Mouse (Mus musculus): ENCODE results near the gene A230072I06Rik. TPM values are rescaled to one million over a fixed set of nuclear protein-coding genes. Genes with fewer than 3 reads are reported as not detected.

A230072I06Rik gene
- polyA plus RNA-seq, 1 experiment from 2014 or later: not detected

DNA sequence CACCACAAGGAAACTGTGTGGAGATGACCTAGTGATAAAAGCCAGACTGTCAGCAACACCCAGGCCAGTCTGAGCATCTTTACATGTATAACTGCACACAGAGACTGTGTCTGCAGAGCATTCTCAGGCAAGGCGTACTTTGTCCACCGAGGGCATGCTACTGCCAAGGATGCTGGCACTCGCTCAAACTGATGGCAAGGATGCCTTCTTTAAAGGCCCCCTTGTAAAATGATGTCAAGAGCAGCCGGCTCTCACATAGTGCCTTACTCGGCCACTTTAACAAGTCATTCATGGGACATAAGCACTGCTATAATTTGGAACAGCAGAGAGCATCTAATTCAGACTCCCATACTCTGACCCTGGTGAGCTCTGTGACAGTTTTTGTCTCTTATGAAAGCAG, 36.6 kb downstream of the A230072I06Rik start:
- Histone ChIP-seq H3K36me3 (replicated peaks; ENCODE audit: insufficient read depth, low read length) (no peaks in the 10 kb centered on the region), H3K27ac (ENCODE audit: low read depth) (no peak overlapping the region), H3K9ac (replicated peaks) (no peak overlapping the region), H3K4me3 (ENCODE audit: low read depth, low read length) (no peak overlapping the region), H3K27me3 (ENCODE audit: insufficient read depth, low read length) (peaks cover 7% of the 10 kb centered on the region; the same call in 1 of the 2 replicates), H3K4me2 (ENCODE audit: low read depth, low read length) (no peak overlapping the region), H3K4me1 (ENCODE audit: insufficient read depth) (no peaks in the 10 kb centered on the region), H3K9me3 (ENCODE audit: low read length) (no peaks in the 10 kb centered on the region)
- 72% methylated on average over 5 of the region's 5 CpGs for WGBS (ENCODE audit: insufficient replicate concordance)
- no peak for TF ChIP-seq EP300 (IDR thresholded peaks at IDR 0.05; ENCODE audit: low read depth)
- no peak for TF ChIP-seq CTCF (IDR thresholded peaks at IDR 0.05; ENCODE audit: low read depth)
- DNase-seq (no peak), ATAC-seq (no peak)

DNA sequence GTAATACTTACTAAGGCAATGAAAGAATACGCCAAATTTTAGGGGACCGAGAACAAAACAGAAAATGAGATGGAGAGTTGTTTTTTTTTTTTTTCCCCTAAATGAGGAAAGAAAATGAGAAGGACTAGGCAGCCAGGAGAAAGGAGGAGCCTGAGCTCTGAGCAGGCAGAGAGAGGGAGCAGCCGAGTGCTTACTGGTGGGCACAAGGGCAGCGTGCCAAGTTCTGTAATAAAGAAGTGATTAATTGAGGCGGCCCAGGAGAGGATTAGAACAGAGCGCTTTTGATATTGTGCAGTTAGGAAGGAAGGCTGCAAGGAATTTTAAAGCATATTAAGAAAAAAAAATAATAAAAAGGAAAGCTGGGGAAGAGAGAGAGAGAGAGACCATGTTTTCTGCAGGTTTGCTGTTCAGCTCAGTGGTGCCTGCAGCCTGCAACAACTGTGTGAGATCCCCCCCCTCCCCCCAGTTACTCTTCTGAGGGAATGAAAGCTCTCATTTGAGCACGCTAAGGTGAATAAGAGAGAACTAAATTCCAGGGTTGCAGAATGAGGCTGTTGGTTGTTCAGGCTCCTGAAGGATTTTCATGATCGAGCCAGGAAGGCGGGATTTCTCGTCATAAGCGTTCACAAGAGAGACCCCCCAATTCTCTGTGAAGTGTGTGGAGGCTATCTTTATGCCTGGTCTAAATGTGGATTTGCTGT, 41.3 kb downstream of the A230072I06Rik start:
- no peak for ATAC-seq
- TF ChIP-seq EP300 (IDR thresholded peaks at IDR 0.05; ENCODE audit: low read depth) (no peak), CTCF (IDR thresholded peaks at IDR 0.05; ENCODE audit: low read depth) (no peak)
- Histone ChIP-seq H3K9me3 (ENCODE audit: low read length) (no peaks in the 10 kb centered on the region), H3K27me3 (ENCODE audit: insufficient read depth, low read length) (peaks cover 8% of the 10 kb centered on the region; the same call in 1 of the 2 replicates), H3K4me1 (ENCODE audit: insufficient read depth) (no peaks in the 10 kb centered on the region), H3K27ac (ENCODE audit: low read depth) (no peak overlapping the region), H3K36me3 (replicated peaks; ENCODE audit: insufficient read depth, low read length) (no peaks in the 10 kb centered on the region), H3K4me3 (ENCODE audit: low read depth, low read length) (no peak overlapping the region), H3K4me2 (ENCODE audit: low read depth, low read length) (no peak overlapping the region), H3K9ac (replicated peaks) (no peak overlapping the region)
- DNase-seq: no peak
- WGBS (ENCODE audit: insufficient replicate concordance): 74% methylated on average over 11 of the region's 11 CpGs

DNA sequence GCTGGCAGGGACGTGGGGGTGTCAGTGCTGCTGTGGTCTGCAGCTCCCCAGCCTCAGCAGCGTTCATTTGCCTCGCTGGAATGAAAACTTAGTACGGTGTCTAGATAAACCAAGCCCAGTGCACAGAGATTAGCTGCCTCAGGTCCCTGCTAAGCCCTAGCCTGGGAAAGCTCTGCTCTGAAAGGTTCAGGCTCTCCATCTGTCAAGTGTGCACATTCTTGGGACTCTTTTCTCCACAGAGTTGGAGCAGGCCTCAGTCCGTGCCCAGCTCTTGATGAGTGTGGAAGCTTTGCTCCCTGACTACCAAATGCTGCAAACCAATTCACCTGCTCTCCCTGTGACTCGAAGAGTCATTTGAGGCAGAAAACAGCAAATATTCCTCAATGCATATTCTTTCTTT, 43.5 kb downstream of the A230072I06Rik start:
- H3K9me3 ChIP-seq (ENCODE audit: low read length): no peaks in the 10 kb centered on the region
- DNase-seq (no peak), ATAC-seq (no peak)
- no peak for TF ChIP-seq CTCF (IDR thresholded peaks at IDR 0.05; ENCODE audit: low read depth)
- TF ChIP-seq EP300 (IDR thresholded peaks at IDR 0.05; ENCODE audit: low read depth): no peak
- H3K27me3 ChIP-seq (ENCODE audit: insufficient read depth, low read length): 0 out of 2 replicates have a peak, but pooled peaks cover 8% of the 10 kb centered on the region
- no peak overlapping the region for H3K4me2 ChIP-seq (ENCODE audit: low read depth, low read length)
- H3K4me3 ChIP-seq (ENCODE audit: low read depth, low read length): no peak overlapping the region
- H3K9ac ChIP-seq (replicated peaks): no peak overlapping the region
- 67% methylated on average over 6 of the region's 6 CpGs for WGBS (ENCODE audit: insufficient replicate concordance)
- H3K4me1 ChIP-seq (ENCODE audit: insufficient read depth): no peaks in the 10 kb centered on the region
- H3K27ac ChIP-seq (ENCODE audit: low read depth): no peak overlapping the region
- no peaks in the 10 kb centered on the region for H3K36me3 ChIP-seq (replicated peaks; ENCODE audit: insufficient read depth, low read length)

DNA sequence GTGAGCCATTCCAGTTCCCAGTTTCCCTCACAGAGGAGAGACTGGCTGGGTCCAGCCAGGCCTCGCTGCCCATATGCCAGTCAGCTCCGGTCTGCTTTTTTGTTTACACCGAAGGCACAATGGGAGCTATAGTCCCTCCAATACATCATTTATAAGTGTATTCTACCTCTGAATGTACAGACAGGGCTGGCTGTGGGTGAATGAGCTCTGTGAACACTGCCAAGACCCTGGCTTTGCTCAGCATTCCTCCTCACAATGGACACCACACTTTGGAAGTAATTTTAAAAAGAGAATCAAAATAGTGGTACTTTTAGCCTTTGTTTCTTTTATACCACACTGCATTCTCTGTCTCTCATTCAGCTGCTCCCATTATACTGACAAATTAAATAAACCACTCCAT, 44.6 kb downstream of the A230072I06Rik start:
- H3K4me2 ChIP-seq (ENCODE audit: low read depth, low read length): no peak overlapping the region
- no peaks in the 10 kb centered on the region for H3K36me3 ChIP-seq (replicated peaks; ENCODE audit: insufficient read depth, low read length)
- no peak for ATAC-seq
- H3K27me3 ChIP-seq (ENCODE audit: insufficient read depth, low read length): 0 out of 2 replicates have a peak, but pooled peaks cover 8% of the 10 kb centered on the region
- 85% methylated on average over 3 of the region's 3 CpGs for WGBS (ENCODE audit: insufficient replicate concordance)
- DNase-seq: no peak
- no peak overlapping the region for H3K4me3 ChIP-seq (ENCODE audit: low read depth, low read length)
- H3K9me3 ChIP-seq (ENCODE audit: low read length): no peaks in the 10 kb centered on the region
- no peaks in the 10 kb centered on the region for H3K4me1 ChIP-seq (ENCODE audit: insufficient read depth)
- TF ChIP-seq EP300 (IDR thresholded peaks at IDR 0.05; ENCODE audit: low read depth) (no peak), CTCF (IDR thresholded peaks at IDR 0.05; ENCODE audit: low read depth) (no peak)
- no peak overlapping the region for H3K9ac ChIP-seq (replicated peaks)
- no peak overlapping the region for H3K27ac ChIP-seq (ENCODE audit: low read depth)

DNA sequence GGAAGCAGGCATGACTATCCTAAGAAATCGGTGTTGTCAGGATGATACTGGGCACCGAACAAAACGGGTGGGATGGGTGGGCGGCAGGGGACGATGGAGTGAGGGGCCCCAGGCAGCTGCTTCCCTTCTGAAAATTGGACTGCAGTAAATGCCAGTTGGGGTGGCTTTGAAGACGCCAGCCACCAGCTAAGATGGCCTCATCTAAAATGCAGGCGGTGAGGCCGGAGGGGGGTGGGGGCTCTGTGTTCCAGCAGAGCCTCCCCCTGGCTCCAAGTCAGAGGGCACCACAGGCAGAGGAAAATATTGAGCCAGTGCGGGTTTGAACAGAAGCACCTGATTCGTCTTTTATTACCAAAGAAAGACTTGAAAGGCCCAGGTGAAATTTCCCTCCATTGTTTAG, 45.9 kb downstream of the A230072I06Rik start:
- 0 out of 2 replicates have a peak, but pooled peaks cover 8% of the 10 kb centered on the region for H3K27me3 ChIP-seq (ENCODE audit: insufficient read depth, low read length)
- DNase-seq (no peak), ATAC-seq (no peak)
- H3K9ac ChIP-seq (replicated peaks): no peak overlapping the region
- no peak overlapping the region for H3K4me2 ChIP-seq (ENCODE audit: low read depth, low read length)
- 65% methylated on average over 10 of the region's 10 CpGs for WGBS (ENCODE audit: insufficient replicate concordance)
- H3K4me1 ChIP-seq (ENCODE audit: insufficient read depth): no peaks in the 10 kb centered on the region
- H3K9me3 ChIP-seq (ENCODE audit: low read length): no peaks in the 10 kb centered on the region
- H3K36me3 ChIP-seq (replicated peaks; ENCODE audit: insufficient read depth, low read length): no peaks in the 10 kb centered on the region
- no peak overlapping the region for H3K27ac ChIP-seq (ENCODE audit: low read depth)
- TF ChIP-seq CTCF (IDR thresholded peaks at IDR 0.05; ENCODE audit: low read depth): no peak
- TF ChIP-seq EP300 (IDR thresholded peaks at IDR 0.05; ENCODE audit: low read depth): no peak
- H3K4me3 ChIP-seq (ENCODE audit: low read depth, low read length): no peak overlapping the region

DNA sequence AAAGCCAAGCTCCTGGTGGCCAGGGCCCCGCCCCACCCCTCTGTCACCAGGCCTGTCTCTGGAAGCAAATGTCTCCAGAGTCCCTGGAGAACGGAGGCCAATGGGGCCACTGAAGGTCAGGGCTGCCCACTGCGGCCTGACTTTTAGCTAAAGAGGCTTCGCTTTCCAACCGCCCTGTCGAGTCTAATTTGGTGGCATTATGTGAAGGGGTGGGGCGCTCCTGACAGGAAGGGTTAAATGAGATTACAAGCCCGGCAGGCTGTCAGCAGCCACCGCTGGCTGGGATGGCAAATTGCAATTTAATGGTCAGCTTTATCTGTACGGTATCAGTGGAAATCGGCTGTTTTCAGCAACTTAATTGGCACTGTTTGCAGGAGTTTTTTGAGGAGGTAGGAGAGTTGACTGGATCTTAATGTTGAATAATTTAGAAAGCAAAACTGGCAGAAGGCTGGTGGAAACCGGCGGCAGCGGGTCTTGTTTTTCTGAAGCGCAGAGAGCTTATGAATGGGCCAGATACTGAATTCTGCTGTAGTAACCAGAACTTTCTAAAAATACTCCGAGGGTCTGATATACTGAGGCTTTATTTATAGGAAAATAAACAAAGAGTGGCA, 46.5 kb downstream of the A230072I06Rik start:
- H3K9ac ChIP-seq (replicated peaks): no peak overlapping the region
- 35% methylated on average over 16 of the region's 16 CpGs for WGBS (ENCODE audit: insufficient replicate concordance)
- H3K4me3 ChIP-seq (ENCODE audit: low read depth, low read length): no peak overlapping the region
- no peak overlapping the region for H3K4me2 ChIP-seq (ENCODE audit: low read depth, low read length)
- H3K9me3 ChIP-seq (ENCODE audit: low read length): no peaks in the 10 kb centered on the region
- no peaks in the 10 kb centered on the region for H3K36me3 ChIP-seq (replicated peaks; ENCODE audit: insufficient read depth, low read length)
- DNase-seq: no peak
- TF ChIP-seq EP300 (IDR thresholded peaks at IDR 0.05; ENCODE audit: low read depth) (no peak), CTCF (IDR thresholded peaks at IDR 0.05; ENCODE audit: low read depth) (no peak)
- H3K27me3 ChIP-seq (ENCODE audit: insufficient read depth, low read length): 0 out of 2 replicates have a peak, but pooled peaks cover 8% of the 10 kb centered on the region
- no peak overlapping the region for H3K27ac ChIP-seq (ENCODE audit: low read depth)
- no peak for ATAC-seq
- H3K4me1 ChIP-seq (ENCODE audit: insufficient read depth): no peaks in the 10 kb centered on the region
